Mouse (Mus musculus) midbrain, embryonic 16.5 days (tissue): Measurements from ENCODE around the gene Cttnbp2. TPM values are rescaled to one million over a fixed set of nuclear protein-coding genes. Genes with fewer than 3 reads are reported as not detected.

Experiments
- ATAC-seq: fragments of 200-750 bp; cut with Nextera tagmentation; 2 replicates; pipeline ENCODE4 v1.8.0; 2017; ENCODE audit warnings: moderate TSS enrichment
- H3K27ac ChIP-seq: fragments of 300-500 bp; sonication (generic); 2 replicates; pipeline ENCODE4 v1.5.1; 2014; ENCODE audit warnings: mild to moderate bottlenecking, low read length, mixed read lengths
- H3K27me3 ChIP-seq: fragments of 300-500 bp; sonication (generic); 2 replicates; pipeline ENCODE4 v1.6.1; 2014; ENCODE audit warnings: low read depth, low read length, mixed read lengths; ENCODE audit not compliant: control insufficient read depth, insufficient read depth
- H3K36me3 ChIP-seq: fragments of 300-500 bp; sonication (generic); 2 replicates; pipeline ENCODE4 v1.6.1; 2014; ENCODE audit warnings: mild to moderate bottlenecking, low read length, moderate library complexity, mixed read lengths; ENCODE audit not compliant: control insufficient read depth, insufficient read depth
- H3K4me1 ChIP-seq: fragments of 300-500 bp; sonication (generic); 2 replicates; pipeline ENCODE4 v1.6.1; 2014; ENCODE audit warnings: mild to moderate bottlenecking, low read length, mixed read lengths; ENCODE audit not compliant: control insufficient read depth, insufficient read depth
- H3K4me2 ChIP-seq: fragments of 300-500 bp; sonication (generic); 2 replicates; pipeline ENCODE4 v1.6.1; 2014; ENCODE audit warnings: mild to moderate bottlenecking, low read length, mixed read lengths
- H3K4me3 ChIP-seq: fragments of 300-500 bp; sonication (generic); 2 replicates; pipeline ENCODE4 v1.5.1; 2014; ENCODE audit warnings: low read depth, mild to moderate bottlenecking, low read length, moderate library complexity, mixed read lengths
- H3K9ac ChIP-seq: fragments of 300-500 bp; sonication (generic); 2 replicates; pipeline ENCODE4 v1.6.1; 2014; ENCODE audit warnings: low read depth, low read length, mixed read lengths
- H3K9me3 ChIP-seq: fragments of 300-500 bp; sonication (generic); replicated peaks from 2 replicates; pipeline ENCODE4 v1.6.1; 2014; ENCODE audit warnings: mild to moderate bottlenecking, low read length, mixed read lengths; ENCODE audit not compliant: control insufficient read depth, poor library complexity, severe bottlenecking
- WGBS: fragments of 180-500 bp; shearing (Covaris S2); extraction: QIAGEN DNeasy Blood & Tissue Kit; methylation state at CpG from one replicate; pipeline ENCODE4 v1.1.7; 2014; 5-methylcytosine and 5-hydroxymethylcytosine counted together
- polyA plus RNA-seq: library from polyadenylated mRNA; unstranded; fragments of >200 nt; fragmentation: Nextera tagmentation; extraction: Ambion mirVana; gene quantifications from 2 replicates; pipeline ENCODE4 v1.2.1, GENCODE M21; 2015

Gene Cttnbp2
- polyA plus RNA-seq, 1 experiment from 2014 or later, result 57.3 TPM

DNA sequence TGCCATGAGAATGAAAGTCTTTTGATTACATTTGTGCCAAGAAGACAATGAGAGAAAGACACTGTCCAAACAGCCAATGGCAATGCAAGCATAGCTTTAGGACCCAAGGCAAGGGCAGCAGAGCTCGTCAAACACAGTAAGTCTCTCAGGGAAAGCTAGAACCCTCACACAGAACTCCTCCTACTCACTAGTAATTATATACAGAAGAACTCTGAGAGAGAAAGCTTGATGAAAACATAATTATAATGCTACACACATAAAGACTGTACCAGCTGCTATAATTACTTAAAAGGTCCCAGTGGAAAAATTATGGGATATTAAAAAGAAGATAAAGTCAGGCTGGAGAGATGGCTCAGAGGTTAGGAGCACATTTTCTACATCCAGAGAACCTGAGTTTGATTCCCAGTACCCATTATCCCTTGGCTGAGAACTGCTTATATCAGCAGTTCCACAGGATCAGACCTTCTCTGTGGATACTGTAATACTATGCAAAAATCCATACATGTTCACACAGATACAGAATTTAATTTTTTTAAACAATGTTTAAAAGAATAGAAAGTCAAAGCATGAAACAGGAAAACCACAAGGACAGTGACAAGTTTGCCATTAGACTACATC is 37.2 kb downstream of the Cttnbp2 start:
- no peak for ATAC-seq
- H3K9me3 ChIP-seq, result no peaks in the 10 kb centered on the region
- peaks cover 3% of the 10 kb centered on the region for H3K36me3 ChIP-seq
- H3K4me3 ChIP-seq, result no peak overlapping the region
- no peak overlapping the region for H3K27ac ChIP-seq
- 45% methylated on average over 1 of the region's 1 CpGs for WGBS
- H3K27me3 ChIP-seq, result no peaks in the 10 kb centered on the region
- no peak overlapping the region for H3K4me2 ChIP-seq
- no peaks in the 10 kb centered on the region for H3K4me1 ChIP-seq
- no peak overlapping the region for H3K9ac ChIP-seq

DNA sequence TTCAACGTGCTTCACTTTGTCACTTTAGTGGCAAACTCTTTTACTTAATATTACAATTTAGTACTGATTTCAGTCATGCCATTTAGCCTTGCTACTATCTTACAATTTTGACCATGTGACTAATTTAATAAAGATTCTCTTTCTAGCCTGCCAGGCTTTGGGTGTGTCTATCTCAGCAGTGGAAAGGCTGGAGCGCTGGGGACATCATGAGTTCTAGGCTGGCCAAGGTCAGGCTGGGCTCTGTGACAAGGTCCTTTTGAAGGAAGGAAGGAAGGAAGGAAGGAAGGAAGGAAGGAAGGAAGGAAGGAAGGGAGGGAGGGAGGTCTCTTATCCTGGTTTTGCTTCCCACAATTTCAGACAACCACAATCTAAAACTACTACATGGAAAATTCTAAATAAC is 39.7 kb downstream of the Cttnbp2 start:
- Histone ChIP-seq H3K9me3 (no peaks in the 10 kb centered on the region), H3K4me3 (no peak overlapping the region), H3K4me2 (no peak overlapping the region), H3K27me3 (no peaks in the 10 kb centered on the region), H3K9ac (no peak overlapping the region), H3K4me1 (no peaks in the 10 kb centered on the region), H3K27ac (no peak overlapping the region), H3K36me3 (no peaks in the 10 kb centered on the region)
- ATAC-seq, result no peak
- WGBS, result 88% methylated on average over 2 of the region's 2 CpGs

DNA sequence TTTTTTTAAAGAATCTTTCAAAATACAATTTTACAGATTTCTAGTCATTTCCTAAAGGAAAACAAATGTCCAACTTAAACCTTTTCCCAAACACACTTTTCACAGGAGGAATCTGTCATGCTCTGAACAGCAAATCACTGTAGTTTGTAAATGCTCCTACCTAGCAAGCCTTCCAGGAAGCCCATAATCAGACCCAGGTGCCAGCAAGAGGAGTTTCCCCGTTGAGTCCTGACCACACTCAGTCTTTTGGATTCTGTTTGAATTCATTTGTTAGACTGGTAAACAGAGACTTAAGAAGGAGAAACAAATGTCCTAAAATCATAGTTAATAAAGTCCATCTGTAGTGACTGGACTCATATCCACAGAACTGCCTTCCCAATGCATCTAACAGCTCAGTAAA is 40.1 kb downstream of the Cttnbp2 start:
- no peaks in the 10 kb centered on the region for H3K27me3 ChIP-seq
- no peaks in the 10 kb centered on the region for H3K9me3 ChIP-seq
- no peak overlapping the region for H3K9ac ChIP-seq
- H3K27ac ChIP-seq, result no peak overlapping the region
- no peaks in the 10 kb centered on the region for H3K36me3 ChIP-seq
- H3K4me3 ChIP-seq, result no peak overlapping the region
- no peak for ATAC-seq
- H3K4me2 ChIP-seq, result no peak overlapping the region
- H3K4me1 ChIP-seq, result no peaks in the 10 kb centered on the region
- WGBS, result 76% methylated on average over 1 of the region's 1 CpGs

DNA sequence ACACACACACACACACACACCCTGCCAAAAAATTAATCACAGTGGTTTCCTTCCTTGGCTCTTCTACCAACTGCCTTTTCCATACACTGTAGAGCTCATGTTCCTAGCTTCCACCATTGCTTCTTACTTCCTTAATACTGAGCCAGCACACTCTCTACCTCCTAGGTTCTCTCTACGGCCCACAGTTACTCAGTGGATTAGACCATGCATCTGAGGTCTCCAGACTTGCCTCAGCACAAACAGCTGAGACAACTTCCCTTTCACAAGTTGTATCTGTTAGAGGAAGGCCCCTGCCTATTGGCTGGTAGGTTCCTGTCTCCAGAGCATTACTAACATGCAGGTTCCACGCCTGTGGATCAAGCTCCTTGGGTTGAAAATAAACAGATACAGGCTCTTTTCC is 45.4 kb downstream of the Cttnbp2 start:
- no peaks in the 10 kb centered on the region for H3K27me3 ChIP-seq
- H3K9ac ChIP-seq, result no peak overlapping the region
- H3K4me2 ChIP-seq, result no peak overlapping the region
- no peaks in the 10 kb centered on the region for H3K36me3 ChIP-seq
- H3K4me1 ChIP-seq, result peaks cover 7% of the 10 kb centered on the region; the same call in 1 of the 2 replicates
- no peak overlapping the region for H3K4me3 ChIP-seq
- WGBS, result 71% methylated on average over 2 of the region's 2 CpGs
- H3K27ac ChIP-seq, result no peak overlapping the region
- no peaks in the 10 kb centered on the region for H3K9me3 ChIP-seq
- no peak for ATAC-seq

DNA sequence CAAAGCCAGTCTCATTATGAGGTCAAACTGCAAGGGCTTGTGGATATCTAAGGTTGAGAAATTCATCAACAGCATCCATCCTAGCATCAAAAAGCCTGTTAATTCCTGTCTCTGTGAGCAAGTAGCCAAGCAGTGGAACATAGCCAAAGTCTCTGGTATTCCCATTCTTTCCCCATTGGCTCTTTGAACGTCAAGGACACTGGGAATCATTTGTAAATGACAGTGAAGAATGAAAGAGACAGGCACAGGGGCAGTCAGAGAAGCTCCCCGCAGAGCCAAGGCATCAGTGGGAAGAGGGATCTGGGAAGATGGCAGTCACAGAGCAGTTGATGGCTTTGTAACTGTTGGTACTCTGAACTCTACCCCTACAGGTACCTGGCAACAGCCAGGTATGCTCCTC is 46.9 kb downstream of the Cttnbp2 start:
- Histone ChIP-seq H3K4me2 (no peak overlapping the region), H3K9me3 (no peaks in the 10 kb centered on the region), H3K27me3 (no peaks in the 10 kb centered on the region), H3K4me1 (peaks cover 7% of the 10 kb centered on the region; the same call in 1 of the 2 replicates), H3K36me3 (no peaks in the 10 kb centered on the region), H3K27ac (no peak overlapping the region), H3K4me3 (no peak overlapping the region), H3K9ac (no peak overlapping the region)
- no peak for ATAC-seq
- WGBS, result 50% methylated on average over 2 of the region's 2 CpGs

DNA sequence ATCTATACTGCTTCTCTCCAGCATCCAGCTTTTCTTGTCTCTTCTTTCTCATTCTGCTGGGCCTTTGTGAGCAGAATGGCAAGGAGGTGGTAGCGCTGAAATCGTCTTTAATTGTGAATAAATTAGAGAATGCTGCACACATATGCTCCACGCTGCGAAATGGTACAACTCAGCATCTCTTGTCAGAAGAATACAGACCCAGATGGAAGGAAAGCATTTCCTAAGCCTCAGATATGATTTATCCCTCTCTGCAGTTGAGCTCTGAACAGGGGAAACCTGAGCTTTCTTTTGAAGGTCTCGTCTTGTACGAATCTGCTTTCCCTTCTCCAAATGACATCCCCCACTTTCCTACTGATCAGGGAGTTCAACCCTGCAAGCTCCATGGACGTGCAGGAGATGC is 48.4 kb downstream of the Cttnbp2 start:
- ATAC-seq, result peak; percentile 27; the same call in 1 of the 2 replicates
- no peaks in the 10 kb centered on the region for H3K27me3 ChIP-seq
- H3K4me3 ChIP-seq, result no peak overlapping the region
- peaks cover 7% of the 10 kb centered on the region; the same call in 1 of the 2 replicates for H3K4me1 ChIP-seq
- 58% methylated on average over 7 of the region's 7 CpGs for WGBS
- H3K9ac ChIP-seq, result no peak overlapping the region
- H3K4me2 ChIP-seq, result no peak overlapping the region
- no peaks in the 10 kb centered on the region for H3K9me3 ChIP-seq
- H3K27ac ChIP-seq, result peak overlapping the region; percentile 18; the same call in 1 of the 2 replicates
- H3K36me3 ChIP-seq, result no peaks in the 10 kb centered on the region

DNA sequence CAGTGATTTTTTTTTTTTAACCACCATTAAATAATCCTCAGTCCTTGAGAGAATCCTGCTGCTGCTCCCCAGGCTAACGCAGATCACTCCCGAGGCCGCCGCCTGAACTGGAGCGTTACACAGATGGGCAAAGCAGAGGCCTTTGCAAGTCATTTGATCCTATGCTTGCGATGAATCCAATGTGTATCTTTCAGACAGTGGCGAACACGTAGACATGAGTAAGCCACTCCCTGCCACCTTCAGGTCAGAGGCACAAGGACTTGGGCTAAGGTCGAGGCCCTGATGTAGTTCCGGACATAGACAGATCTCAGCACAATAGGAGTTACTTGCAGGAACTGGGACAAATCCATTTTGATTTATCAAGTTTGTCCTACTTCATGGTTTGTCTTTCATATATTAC is 49.0 kb downstream of the Cttnbp2 start:
- no peak overlapping the region for H3K9ac ChIP-seq
- no peaks in the 10 kb centered on the region for H3K9me3 ChIP-seq
- no peak overlapping the region for H3K4me2 ChIP-seq
- H3K27ac ChIP-seq, result no peak overlapping the region
- no peak for ATAC-seq
- 78% methylated on average over 10 of the region's 10 CpGs for WGBS
- no peaks in the 10 kb centered on the region for H3K27me3 ChIP-seq
- no peaks in the 10 kb centered on the region for H3K36me3 ChIP-seq
- H3K4me3 ChIP-seq, result no peak overlapping the region
- H3K4me1 ChIP-seq, result peaks cover 7% of the 10 kb centered on the region; the same call in 1 of the 2 replicates

DNA sequence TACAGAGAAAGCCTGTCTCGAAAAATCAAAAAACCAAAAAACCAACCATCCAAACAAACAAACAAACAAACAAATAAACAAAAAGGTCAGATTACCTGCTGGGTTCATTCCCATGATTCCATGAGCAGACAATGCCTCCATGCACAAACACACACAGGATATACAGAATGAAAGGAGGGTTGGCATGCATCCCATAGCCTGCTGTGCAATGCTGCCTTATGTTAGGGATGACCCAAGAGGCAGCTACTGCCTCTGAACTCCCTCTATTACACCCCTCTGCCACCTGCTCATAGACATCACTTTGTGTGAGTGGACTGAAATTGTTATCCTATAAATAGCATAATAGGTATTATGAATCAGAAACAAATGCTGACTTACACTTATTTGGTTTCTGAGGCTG is 55.0 kb downstream of the Cttnbp2 start:
- WGBS, result 67% methylated on average over 1 of the region's 1 CpGs
- H3K4me2 ChIP-seq, result no peak overlapping the region
- H3K27me3 ChIP-seq, result no peaks in the 10 kb centered on the region
- ATAC-seq, result no peak
- no peaks in the 10 kb centered on the region for H3K36me3 ChIP-seq
- H3K9me3 ChIP-seq, result 0 out of 2 replicates have a peak, but pooled peaks cover 3% of the 10 kb centered on the region
- no peak overlapping the region for H3K27ac ChIP-seq
- H3K4me3 ChIP-seq, result no peak overlapping the region
- H3K4me1 ChIP-seq, result no peaks in the 10 kb centered on the region
- H3K9ac ChIP-seq, result no peak overlapping the region

DNA sequence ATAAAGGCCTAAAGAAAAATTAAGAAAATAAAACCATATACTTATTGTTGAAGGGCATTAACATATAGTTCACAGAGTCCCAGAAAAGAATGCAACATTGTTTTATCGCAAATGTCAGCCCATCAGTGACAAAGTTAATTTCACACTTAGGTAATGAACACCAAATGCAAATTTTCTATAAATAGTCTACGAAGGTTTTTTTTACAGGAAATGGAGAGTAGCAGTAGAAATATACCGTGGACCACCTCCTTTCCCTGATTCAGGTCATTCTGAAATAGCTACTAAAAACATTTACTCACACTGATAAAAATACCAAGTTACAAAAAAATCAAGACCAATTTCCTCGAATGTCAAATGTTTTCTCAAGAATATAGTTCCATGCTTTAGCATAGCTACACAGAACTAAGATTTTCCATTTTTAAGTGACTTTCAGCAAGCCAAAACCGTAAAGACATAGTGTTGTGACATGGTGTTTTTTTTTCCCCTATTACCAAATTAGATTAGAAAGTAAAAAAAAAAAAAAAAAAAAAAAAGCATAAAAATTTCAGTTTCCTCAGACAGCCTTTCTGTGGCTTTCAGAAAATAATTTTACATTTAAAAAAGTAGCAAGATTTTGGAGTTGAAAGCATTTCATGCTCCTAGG is 64.0 kb downstream of the Cttnbp2 start:
- ATAC-seq, result no peak
- H3K27ac ChIP-seq, result no peak overlapping the region
- WGBS, result 84% methylated on average over 5 of the region's 5 CpGs
- H3K27me3 ChIP-seq, result no peaks in the 10 kb centered on the region
- no peaks in the 10 kb centered on the region for H3K9me3 ChIP-seq
- no peaks in the 10 kb centered on the region for H3K36me3 ChIP-seq
- H3K9ac ChIP-seq, result no peak overlapping the region
- no peak overlapping the region for H3K4me2 ChIP-seq
- no peak overlapping the region for H3K4me3 ChIP-seq
- H3K4me1 ChIP-seq, result 0 out of 2 replicates have a peak, but pooled peaks cover 4% of the 10 kb centered on the region
